Mouse (Mus musculus) brain, embryonic 14.5 days (tissue): ENCODE results near the gene Dock9.

Experiments
- CTCF ChIP-seq: fragments of 200-500 bp; IDR thresholded peaks from 2 replicates; pipeline ENCODE4 v1.5.1; 2012; ENCODE audit warnings: inconsistent platforms, mild to moderate bottlenecking, moderate library complexity, borderline replicate concordance; ENCODE audit not compliant: insufficient read depth, insufficient read length; ENCODE audit errors: extremely low read depth
- POLR2A ChIP-seq: fragments of 200-500 bp; IDR thresholded peaks from 2 replicates; pipeline ENCODE4 v1.6.1; 2012; ENCODE audit warnings: mild to moderate bottlenecking, inconsistent platforms, borderline replicate concordance; ENCODE audit not compliant: poor library complexity, insufficient read depth, insufficient read length, severe bottlenecking; ENCODE audit errors: extremely low read depth

- no peak for TF ChIP-seq POLR2A
- TF ChIP-seq CTCF: no peak
Observed at GRCm38 (mm10) chr14:121494238-121494637, 303.4 kb downstream of the Dock9 start.
